Mouse (Mus musculus): ENCODE measurements around the gene Nfya.
"Not testable (repeated sequence)": the region's sequence is repeated elsewhere in the genome, so short reads cannot be mapped to it uniquely, and the experiment has no call there.

Gene Nfya

DNA sequence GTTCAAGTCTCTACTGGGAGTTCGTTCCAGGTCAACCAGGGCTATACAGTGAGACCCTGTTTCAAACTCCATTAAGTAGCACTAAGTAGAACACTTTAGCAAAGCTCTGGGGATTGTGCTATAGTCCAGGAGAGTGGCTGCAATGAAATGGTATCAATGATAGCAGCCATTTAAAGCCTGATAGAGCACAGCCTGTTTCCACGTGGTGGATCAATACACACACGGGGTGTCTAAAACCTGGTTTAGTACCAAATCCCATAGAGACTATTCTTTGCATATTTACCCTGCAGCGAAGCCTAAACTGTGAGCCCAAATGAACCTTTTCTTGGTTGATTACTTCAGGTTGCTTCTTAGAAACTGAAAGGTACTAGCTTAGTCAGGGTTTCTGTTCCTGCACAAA is 8.0 kb downstream of the Nfya start:
- DNase-seq (ENCODE audit: extremely low spot score, low read depth, low spot score) = no peak

DNA sequence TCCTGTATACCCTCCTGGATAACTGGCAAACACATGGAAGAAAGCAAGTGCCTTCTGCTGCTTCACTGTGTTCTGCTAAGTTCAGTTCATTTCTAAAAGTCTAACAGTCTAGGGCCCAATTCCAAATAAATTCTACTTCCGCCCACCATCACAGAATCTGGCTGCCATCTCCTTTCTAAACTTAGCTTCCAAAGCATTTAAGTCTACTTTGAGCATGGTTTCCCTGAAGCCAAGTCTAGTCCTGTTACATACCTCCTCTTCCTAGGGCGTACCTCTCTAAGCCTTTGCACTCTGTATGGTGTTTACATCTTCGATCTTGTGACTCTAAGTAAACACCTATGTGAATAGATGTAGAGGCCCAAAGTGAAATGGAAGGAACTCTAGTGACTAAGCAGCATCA is 17.1 kb downstream of the Nfya start:
- DNase-seq (ENCODE audit: extremely low spot score, low read depth, low spot score) = no peak

DNA sequence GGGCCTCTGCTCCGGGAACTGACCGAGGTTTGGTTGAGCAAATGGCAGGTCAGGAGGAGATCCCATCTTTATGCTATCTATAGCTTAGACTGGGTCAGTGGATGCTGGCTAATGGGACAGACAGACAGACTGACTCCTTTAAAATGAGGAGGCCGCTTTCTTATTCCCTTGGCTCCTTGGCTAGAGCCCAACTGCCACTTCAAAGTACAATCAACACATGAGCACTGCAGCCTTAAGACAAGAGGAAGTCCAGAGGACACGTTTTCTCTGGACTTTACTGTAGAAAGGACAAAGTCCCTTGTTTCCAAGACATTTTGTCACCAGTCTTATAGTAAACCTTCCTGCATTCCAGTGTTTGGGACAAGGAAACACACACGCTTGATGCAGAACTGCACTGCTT is 18.3 kb downstream of the Nfya start:
- no peak for DNase-seq (ENCODE audit: extremely low spot score, low read depth, low spot score)

DNA sequence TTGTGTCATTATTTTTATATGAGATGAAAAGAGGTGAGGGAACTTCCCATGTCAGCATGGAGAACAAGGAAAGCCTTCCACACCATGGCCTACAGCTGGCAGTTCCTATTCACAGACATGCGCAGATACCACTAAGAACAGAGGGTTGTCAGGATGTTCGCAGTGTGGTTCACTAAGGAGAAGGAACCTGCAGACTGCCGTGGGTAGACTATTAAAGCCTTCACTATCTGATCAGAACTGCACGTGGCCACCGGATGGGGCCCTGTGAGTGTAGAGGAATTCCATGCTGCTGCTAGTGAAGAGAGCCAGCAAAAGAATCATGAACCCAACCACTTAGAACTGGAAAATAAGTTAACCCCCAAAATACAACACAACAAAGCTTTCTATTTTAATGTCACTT is 20.3 kb downstream of the Nfya start:
- no peak for DNase-seq (ENCODE audit: extremely low spot score, low read depth, low spot score)

DNA sequence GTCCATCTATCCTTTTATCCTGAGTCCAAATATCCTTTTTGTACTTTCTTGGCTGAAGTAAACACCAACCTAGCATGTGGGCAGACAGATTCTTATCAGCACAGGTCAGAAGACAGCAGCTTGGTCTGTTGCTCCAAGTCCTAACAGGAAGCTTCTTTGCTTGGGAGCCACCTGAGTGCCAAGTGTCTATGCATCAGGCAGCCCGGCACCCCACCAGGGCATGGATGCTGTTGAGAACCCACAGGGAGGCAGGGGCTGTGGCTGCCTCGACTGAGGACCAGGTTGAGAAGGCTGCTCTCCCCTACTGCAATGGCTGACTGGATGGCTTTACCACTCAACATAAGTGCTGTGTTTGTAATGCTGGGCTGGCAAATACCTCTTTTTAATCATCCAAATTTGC is 21.0 kb downstream of the Nfya start:
- no peak for DNase-seq (ENCODE audit: extremely low spot score, low read depth, low spot score)

DNA sequence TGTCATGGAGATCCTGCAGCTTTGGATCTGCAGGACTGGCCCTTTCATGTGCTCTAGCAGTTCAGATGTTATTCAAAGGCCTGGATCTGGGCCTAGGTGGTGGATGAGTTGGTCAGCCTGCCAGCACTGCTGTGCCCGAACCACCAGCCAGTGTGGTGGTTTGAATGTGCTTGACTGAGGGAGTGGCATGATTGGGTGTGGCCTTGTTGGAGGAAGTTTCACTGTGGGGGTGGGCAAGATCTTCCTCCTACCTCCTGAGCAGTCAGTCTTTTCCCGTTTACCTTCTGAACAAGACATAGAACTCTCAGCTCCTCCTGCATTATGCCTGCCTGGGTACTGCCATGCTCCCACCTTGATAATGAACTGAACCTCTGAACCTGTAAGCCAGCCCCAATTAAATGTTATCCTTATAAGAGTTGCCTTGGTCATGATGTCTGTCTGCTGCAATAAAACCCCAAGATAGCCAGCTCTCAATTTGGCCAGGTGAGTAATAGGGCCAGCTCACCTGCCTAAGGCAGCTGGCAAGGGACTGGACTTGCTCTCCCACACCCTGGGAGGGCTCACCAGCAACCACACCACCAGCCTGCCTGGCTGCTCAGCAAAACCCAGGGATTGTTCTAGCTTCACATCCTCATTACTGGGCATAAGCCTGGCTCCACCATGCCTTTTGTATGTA is 23.8 kb downstream of the Nfya start:
- DNase-seq (ENCODE audit: extremely low spot score, low read depth, low spot score) = no peak

DNA sequence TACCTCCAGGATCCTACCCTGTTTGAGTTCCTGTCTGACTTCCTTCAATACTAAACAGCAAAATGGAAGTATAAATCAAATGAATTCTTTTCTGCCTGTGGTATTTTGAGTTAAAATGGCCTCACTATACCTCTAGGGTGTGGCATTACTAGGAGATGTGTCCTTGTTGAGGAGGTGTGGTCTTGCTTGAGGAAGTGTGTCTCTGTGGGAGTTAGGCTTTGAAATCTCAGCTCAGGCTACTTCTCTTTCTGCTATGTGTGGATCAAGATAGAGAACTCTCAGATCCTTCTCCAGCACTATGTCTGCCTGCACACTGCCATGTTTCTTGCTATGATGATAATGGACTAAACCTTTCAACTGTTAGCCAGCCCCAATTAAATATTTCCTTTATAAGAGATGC is 30.7 kb downstream of the Nfya start:
- DNase-seq (ENCODE audit: extremely low spot score, low read depth, low spot score) = no peak

DNA sequence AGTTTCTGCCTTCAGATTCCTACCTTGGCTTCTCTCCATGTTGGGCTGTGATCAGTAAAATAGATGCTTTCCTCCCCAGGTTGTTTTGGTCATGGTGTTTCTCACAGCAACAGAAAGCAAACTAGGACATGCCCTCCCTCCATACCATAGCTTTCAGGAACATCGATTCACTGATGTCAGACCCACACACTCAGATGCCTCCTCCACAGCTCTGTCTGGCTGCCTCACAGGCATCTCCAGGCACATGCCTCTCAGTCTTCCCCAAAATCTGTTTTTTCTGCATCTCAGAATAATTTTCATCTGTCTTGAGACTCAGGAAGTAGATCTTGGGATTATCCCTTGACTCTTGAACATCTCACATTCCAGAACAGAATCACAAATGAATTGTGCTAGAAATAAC is 33.6 kb downstream of the Nfya start:
- DNase-seq (ENCODE audit: extremely low spot score, low read depth, low spot score) = no peak

DNA sequence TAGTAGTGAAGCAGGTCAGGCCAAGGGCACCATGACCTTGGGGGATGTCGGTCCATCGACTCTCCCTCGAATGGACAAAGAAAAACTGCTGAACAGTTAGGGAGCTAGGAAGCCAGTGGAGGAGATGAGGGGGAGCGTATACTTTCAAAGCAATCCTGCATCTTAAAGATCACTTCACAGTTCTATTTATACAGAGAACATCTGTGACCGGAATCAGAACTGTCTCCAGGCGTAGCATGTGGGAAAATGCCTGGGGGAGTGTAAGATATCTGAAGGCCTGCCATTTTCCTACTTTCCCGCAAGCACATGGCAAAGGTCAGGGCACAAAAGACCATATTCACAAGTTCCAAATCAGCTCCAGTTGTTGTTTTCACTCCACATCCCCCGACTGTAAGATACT is 36.7 kb downstream of the Nfya start:
- DNase-seq (ENCODE audit: extremely low spot score, low read depth, low spot score) = no peak

DNA sequence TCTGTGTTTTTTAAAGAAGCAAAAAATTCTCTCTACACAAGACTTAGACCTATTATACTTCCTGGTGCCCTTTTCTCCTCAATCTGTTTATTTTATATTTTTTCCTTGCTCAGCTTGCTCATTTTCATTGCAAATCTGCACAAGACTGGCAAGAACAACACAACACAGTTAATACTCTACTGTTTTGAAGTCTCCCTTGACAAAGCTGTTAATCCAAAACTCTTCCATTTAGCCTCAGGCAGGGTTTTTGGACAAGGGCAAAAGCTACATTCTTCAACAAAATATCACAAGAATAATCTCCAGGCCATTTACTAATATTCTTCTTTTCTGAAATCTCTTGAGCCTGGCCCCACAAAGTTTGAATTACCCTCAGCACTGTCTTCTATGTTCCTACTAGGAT is 38.1 kb downstream of the Nfya start:
- no peak for DNase-seq (ENCODE audit: extremely low spot score, low read depth, low spot score)

DNA sequence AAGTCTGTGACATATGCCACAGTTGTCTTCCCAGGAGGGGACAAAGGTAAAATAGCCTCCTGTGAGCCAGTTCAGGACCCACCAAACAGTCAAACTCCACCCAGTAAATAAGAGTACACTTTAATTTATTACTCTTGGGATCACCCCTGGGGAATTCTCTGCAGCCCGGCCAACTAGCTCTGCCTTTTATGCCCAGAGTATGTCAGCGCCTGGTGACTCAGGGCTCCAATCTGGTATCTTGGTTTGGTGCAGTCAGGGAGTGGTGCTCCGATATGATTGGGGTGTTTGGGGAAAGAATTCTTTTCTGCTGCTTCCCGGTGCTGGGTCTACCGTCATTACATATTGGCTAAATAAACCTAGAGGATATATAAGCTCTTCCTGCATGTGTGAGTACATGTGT is 42.9 kb downstream of the Nfya start:
- DNase-seq (ENCODE audit: extremely low spot score, low read depth, low spot score) = no peak

DNA sequence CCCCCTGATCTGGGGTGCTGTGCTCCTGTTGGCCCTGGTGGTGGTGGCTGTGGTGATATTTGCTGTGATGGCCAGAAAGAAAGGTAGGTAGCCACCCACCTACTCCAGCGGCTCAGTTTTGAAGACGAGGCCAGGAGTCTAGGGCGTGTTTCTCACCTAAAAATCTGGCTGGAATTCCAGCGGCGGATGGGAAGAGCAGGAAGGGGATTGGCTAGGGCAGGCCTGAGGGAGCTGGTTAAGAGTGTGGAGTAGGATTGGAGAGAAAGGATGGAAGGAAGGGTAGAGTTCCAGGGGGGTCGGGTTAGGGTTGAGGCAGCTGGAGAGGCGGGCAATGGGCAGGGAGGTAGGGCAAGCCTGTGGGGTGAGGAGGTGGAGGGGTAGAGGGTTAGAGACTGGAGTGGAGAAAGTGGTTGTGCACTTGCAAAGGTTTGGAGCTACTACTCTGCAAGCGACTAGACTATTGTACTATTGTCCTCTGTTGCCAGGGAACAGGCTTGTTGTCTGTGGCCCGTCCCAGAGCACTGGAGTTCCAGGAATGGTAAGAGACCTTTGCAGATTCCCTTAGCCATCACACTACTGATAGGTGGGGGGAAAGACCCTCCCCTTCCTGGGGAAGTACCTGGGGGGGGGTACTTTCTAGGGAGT is 44.1 kb downstream of the Nfya start:
- no peak for DNase-seq (ENCODE audit: extremely low spot score, low read depth, low spot score)

DNA sequence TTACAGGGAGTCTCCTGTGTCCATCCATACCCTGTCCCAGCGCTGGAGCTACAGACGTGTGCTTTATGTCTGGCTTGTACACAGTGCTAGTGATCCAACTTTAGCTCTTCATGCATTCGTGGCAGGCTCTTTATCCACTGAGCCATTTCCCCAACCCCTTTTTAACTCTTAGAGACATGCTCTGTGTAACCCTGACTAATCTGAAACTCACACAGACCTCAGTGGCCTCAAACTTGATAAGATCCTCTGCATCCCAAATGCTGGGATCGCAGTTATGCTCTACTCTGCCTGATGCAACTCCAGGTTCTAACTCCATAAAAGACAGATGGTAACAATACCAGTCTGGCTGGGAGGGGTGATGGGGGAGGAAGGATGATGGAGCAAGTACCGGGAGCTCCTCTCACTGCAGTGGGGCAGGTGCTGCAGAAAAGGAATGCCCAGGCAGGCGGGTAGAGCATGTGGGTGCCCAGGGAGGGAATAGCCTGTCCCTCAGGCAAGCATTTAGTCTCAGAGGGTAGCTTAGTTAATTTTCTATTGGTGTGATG is 46.2 kb downstream of the Nfya start:
- DNase-seq (ENCODE audit: extremely low spot score, low read depth, low spot score) = no peak

DNA sequence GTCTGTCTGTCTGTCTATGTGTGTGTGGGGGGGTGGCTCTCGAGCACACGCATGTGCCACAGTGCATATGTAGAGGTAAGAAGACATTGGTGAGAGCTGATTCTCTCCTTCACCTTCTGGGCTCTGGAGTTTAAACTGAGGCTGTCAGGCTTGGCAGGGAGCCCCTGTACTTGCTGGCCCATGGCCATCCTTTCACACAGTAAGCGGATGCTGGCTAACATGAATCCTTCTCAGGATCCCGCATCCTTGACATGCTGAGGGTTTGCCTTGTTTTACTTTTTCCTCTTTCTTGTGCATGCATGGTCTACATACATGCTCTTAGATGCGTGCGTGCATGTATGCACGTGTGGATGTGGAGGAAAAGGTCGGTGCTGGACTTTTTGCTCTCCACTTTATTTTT is 46.7 kb downstream of the Nfya start:
- no peak for DNase-seq (ENCODE audit: extremely low spot score, low read depth, low spot score)

DNA sequence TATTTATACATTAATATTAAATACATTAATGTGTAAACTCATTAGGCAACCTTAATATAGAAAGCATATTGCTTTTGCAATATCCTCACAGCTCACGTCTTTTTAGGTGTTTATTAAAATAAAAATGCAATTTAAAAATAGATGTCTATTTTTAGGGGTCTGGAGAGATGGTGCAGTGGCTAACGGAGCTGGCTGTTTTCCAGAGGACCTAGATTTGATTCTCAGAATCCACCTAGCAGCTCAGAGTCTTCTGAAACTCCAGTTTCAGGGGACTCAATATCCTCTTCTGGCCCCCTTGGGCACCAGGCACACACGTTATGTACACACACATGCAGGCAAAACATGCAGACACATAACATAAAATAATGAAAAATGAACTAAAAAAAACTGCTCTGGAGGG is 47.4 kb downstream of the Nfya start:
- DNase-seq (ENCODE audit: extremely low spot score, low read depth, low spot score) = no peak

DNA sequence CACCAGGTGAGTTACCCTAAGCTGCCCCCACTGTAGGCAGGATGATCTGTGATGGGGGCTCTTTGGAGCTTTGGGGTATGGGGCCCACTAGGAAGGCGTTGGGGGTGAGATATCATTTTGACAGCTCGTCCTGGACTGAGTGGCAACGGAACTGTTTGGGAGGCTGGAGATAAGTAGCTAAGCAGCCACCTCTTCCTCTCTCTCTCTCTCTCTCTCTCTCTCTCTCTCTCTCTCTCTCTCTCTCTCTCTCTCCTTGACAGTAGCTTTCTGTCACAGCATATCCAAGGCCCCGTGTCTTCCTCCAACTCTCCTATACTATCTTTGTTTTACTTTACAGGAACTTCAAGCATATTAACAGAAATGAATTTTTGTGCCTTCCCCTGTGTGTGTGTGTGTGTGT is 49.2 kb downstream of the Nfya start:
- DNase-seq (ENCODE audit: extremely low spot score, low read depth, low spot score) = no peak

DNA sequence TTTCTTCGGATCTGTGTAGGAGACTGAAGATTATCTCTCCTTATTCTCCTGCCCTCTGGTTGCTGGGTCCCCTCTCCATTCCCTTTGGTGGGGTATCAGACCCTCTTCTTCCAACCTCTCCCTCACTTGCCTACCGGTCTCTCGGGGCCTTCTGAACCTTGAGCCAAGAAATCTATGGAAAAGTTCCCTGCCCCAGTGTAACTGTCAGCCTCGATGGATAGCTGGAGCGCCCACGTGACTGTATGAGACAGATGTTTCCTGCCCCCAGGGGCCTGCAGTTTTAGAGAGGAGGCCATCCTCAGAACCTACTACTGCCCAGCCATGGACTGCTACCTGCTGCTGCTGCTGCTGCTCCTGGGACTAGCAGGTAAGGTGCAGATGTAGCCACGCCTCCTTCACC is 50.1 kb downstream of the Nfya start, which contains the start of gene Treml1:
Gene Treml1 (plus strand): TSS at position 301 of the 400 bp plus-strand sequence.
- no peak for DNase-seq (ENCODE audit: extremely low spot score, low read depth, low spot score)

DNA sequence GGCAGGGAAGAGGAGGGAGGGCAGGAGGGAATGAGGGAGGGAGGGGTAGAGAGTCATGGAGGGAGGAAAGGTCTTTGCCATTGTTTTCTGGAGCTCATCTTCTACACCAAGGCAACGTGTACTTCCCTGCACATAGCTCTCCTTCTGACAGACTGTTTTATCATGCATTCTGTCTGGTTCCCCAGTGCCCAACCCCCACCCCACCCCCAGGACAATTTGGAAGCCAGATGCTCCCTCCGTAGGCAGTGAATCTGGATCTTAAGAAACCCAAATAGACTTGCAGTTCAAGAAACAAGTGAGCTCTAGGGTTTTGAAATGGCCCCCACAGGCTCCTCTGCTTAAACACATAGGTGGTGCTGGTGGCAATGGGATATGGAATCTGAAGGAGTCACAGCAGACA is 51.8 kb downstream of the Nfya start:
- DNase-seq (ENCODE audit: extremely low spot score, low read depth, low spot score) = no peak

DNA sequence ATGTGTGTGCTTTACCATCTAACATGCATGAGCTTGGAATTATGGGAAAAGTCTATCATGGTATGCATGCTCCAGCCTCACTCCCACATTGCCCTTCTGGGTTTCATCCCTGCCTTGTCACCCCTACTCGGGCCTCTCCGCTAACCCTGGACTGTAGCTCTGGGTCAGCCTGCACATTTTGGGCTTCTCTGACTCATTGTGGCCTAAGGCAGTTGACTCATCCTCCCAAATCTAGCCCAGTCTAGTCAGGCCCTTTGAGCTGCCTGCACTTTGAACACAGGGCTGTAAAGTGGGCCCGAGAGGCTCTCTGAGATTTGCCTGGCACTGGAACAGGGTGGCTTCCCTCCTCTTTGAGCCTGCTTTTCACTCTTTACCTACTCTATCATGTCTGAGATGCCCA is 53.9 kb downstream of the Nfya start:
- no peak for DNase-seq (ENCODE audit: extremely low spot score, low read depth, low spot score)

DNA sequence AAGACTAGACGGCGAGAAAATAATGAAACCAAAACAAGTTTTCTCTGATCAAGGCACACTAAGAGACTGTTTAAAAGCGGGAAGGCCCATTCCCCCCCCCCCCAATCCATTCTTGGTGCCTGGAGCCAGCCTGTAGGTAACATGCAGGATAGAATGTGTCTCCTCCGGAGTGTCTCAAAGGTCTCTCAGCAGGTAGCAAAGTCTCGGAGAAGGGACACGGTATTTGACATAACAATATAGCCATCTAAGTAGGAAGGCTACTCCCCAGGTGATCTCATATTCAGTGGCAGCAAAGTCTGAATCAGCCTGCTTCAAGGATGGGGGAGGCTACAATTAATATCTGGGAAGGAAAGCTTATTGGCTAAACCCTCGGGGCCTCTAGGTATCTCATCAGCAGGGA is 56.7 kb downstream of the Nfya start:
- DNase-seq (ENCODE audit: extremely low spot score, low read depth, low spot score) = not testable (repeated sequence)

DNA sequence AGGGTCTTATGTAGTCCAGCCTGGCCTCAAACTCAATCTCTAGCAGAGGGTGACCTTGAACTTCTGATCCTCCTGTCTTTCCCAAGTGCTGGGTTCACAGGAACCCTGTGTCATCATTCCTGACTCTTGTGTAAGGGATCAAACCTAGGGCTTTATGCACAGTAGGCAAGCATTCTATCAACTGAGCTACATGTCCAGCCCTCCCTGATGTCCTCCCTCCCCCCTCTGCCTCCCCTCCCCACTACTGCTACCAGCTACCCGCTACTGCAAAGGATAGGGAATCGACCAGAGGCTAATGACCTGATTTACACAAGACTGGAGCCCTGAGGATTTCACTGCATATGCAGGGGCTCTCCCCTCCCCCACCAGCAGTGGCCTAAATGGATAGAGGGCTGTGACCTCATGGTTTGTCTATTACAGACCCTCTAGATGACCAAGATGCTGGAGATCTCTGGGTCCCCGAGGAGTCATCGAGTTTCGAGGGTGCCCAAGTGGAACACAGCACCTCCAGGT is 59.0 kb downstream of the Nfya start:
- no peak for DNase-seq (ENCODE audit: extremely low spot score, low read depth, low spot score)

DNA sequence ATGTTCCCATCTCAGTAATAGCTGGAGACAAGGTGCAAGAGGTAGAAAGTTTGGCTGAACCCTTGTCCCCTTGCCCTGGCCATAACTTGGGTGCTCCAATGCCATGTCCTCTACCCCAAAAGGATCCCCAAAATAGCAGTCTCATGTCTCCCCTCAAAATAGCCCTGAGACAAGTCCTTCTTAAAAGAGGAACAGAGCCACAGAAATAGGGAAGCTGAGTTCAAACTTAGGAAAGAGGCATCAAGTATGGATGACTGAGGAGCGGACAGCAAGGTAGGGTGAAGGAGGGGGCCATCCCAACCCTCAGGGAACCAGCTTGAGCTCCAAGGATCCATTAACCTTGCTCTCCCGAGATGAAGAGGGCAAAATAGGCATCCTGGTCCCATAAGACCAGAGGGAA is 62.4 kb downstream of the Nfya start:
- no peak for DNase-seq (ENCODE audit: extremely low spot score, low read depth, low spot score)

DNA sequence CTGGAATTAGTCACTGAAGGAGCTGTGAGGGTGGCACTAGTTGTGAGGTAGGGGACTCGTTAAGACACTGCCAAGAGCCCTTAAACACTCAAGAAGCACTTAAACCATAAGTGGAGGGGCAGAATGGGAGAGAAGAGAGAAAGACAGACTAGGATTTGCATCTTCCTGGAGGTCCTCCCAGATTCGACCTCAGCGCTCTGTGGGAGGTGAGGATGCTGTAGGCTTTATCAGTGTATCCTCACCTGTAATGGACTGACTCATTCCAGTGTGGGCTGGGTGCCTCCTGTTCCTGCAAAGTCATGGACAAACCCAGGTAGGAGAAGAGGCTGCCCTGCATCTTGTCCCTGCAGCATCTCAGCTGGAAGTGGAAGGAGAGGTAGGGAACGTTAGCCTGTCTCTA is 62.9 kb downstream of the Nfya start:
- no peak for DNase-seq (ENCODE audit: extremely low spot score, low read depth, low spot score)

Data from hindlimb bud, embryonic 11.5 days (tissue).